Mouse (Mus musculus): ENCODE data around the gene Olfr1036.
"Not testable (repeated sequence)": the region's sequence is repeated elsewhere in the genome, so short reads cannot be mapped to it uniquely, and the experiment has no call there.

Gene Olfr1036

GRCm38 (mm10) chr2:86073692-86074091 lies at the start of gene Olfr1036:
Gene Olfr1036 (plus strand): TSS chr2:86073992.
- DNase-seq (ENCODE audit: low spot score in 2 of 2) = not testable (repeated sequence)

DNA sequence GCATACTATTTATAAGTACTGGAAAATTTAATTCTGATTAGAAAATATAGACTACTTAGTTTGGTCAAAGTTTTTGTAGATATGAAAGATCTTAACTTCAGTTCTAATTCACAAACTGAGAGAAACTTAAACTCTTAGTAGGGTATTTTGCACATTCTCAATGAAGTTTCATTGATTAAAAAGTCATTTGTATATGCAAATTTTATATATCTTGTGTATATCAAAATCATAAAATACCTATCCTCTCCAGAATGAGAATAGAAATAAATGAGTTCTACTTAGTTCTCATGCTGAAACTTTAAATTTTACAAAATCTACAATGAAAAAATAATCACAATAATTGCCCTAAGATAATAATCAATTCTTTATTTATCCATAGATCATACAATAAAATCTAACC lies 28.2 kb upstream of the Olfr1036 start, which contains the start of gene Olfr1034:
TSS of gene Olfr1034 (plus strand) at position 301 of the 400 bp plus-strand sequence.
- no peak for DNase-seq (ENCODE audit: low spot score in 2 of 2)

GRCm38 (mm10) chr2:86050777-86051176 lies 23.0 kb upstream of the Olfr1036 start:
- not testable (repeated sequence) for DNase-seq (ENCODE audit: low spot score in 2 of 2)

DNA sequence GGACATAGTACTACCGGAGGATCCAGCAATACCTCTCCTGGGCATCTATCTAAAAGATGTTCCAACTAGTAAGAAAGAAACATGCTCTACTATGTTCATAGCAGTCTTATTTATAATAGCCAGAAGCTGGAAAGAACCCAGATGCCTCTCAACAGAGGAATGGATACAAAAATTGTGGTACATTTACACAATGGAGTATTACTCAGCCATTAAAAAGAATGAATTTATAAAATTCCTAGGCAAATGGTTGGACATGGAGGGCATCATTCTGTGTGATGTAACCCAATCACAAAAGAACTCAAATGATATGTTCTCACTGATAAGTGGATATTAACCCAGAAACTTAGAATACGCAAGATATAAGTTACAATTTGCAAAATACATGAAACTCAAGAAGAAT lies 10.0 kb upstream of the Olfr1036 start:
- not testable (repeated sequence) for DNase-seq (ENCODE audit: low spot score in 2 of 2)

DNA sequence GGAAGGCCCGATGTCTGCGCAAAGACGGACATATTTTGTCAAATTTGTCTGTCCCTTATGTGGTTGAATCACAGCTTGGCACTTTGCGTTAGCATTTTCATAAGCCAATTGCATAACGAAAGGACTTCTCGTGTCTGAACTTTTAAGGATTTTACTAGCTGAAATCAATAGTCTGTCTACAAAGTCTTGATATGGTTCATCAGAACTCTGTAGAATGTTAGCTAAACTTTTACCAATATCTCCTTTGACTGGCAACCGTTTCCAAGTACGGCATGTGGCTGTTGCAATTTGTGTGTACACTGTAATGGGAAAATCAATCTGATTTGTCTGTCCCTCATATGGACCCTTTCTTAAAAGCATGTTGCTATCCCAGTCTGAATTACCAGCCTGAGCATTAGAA lies 3.6 kb upstream of the Olfr1036 start:
- no peak for DNase-seq (ENCODE audit: low spot score in 2 of 2)

- DNase-seq (ENCODE audit: low spot score in 2 of 2) = not testable (repeated sequence)
Measured at GRCm38 (mm10) chr2:86080478-86080877, 6.7 kb downstream of the Olfr1036 start.

- DNase-seq (ENCODE audit: low spot score in 2 of 2) = no peak
Measured at GRCm38 (mm10) chr2:86087285-86087684, 13.5 kb downstream of the Olfr1036 start, which contains the start of gene Olfr1037. Gene Olfr1037 (minus strand): TSS chr2:86087385.
